Mouse (Mus musculus) E14TG2a.4 (cell line): ENCODE results near the gene Ifrd1.
"Not testable (repeated sequence)": the region's sequence is repeated elsewhere in the genome, so short reads cannot be mapped to it uniquely, and the experiment has no call there.

Source experiments
- H3K27me3 ChIP-seq: 2 replicates; pipeline ENCODE4 v1.6.1; 2014; ENCODE audit warnings: low read length, control low read depth; ENCODE audit not compliant: insufficient read depth
- H3K36me3 ChIP-seq: 2 replicates; pipeline ENCODE4 v1.6.1; 2014; ENCODE audit warnings: low read length, control low read depth; ENCODE audit not compliant: insufficient read depth
- H3K4me1 ChIP-seq: replicated peaks from 2 replicates; pipeline ENCODE4 v1.6.1; 2014; ENCODE audit warnings: low read depth, low read length, control low read depth
- H3K4me3 ChIP-seq: replicated peaks from 2 replicates; pipeline ENCODE4 v1.5.1; 2014; ENCODE audit warnings: mild to moderate bottlenecking, low read length
- H3K9me3 ChIP-seq: 2 replicates; pipeline ENCODE4 v1.6.1; 2014; ENCODE audit warnings: low read length, control low read depth
- CTCF ChIP-seq: conservative IDR thresholded peaks from 2 replicates; pipeline ENCODE4 v1.5.1; 2014; ENCODE audit warnings: low read length
- NANOG ChIP-seq: IDR thresholded peaks from 2 replicates; pipeline ENCODE4 v1.6.1; 2014; ENCODE audit warnings: borderline replicate concordance, low read length, mixed read lengths
- POU5F1 ChIP-seq: IDR thresholded peaks from 2 replicates; pipeline ENCODE4 v1.6.1; 2014; ENCODE audit warnings: low read length, borderline replicate concordance

Ifrd1 gene

DNA sequence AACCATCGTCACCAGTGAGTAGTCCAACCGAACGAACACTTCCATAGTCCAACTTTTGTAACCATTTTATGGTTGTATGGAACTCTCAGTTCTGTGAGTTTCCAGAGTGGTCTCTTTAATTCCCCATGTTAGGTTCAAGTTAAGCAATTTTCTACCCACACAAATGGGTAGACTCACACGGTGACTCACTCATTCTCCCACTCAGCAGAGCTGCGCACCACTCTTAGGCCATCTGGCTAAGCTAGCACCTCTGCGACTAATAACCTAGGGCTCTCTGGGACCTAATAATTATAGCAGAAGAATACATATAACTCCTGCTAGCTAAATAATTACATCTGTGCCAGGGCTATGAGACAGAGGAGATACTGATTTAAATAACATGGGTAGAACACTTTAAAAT lies 14.7 kb upstream of the Ifrd1 start:
- H3K36me3 ChIP-seq = no peaks in the 10 kb centered on the region
- H3K27me3 ChIP-seq = no peaks in the 10 kb centered on the region
- no peak overlapping the region for H3K4me3 ChIP-seq
- TF ChIP-seq NANOG = no peak
- TF ChIP-seq CTCF = no peak
- TF ChIP-seq POU5F1 = no peak
- peaks cover 16% of the 10 kb centered on the region for H3K4me1 ChIP-seq
- H3K9me3 ChIP-seq = no peaks in the 10 kb centered on the region

DNA sequence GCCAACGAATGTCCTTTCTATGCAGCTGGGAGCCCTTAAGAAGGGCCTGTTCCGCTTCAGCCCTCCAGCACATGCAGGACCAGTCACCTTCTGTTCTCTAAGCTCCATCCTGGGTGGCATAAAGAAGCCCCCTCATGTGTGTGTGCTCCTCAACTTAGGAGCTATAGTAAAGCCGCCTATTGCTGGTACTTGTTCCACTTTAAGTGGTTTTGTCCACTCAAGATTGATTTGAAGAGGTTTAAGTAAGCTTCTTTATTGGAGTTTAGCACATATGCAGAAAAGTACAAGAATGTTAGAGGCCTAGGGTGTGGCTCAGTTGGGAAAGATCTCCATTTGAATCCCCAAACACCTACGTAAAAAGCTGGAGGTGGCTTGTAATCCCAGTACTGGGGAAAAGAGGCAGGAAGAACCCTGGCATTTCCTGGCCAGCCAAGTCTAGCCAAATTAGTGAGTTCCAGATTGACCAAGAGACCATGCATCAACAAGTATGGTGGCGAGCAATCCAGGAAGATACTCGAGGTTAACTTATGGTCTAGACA lies 10.2 kb upstream of the Ifrd1 start:
- Histone ChIP-seq H3K36me3 (no peaks in the 10 kb centered on the region), H3K4me1 (peaks cover 23% of the 10 kb centered on the region), H3K27me3 (no peaks in the 10 kb centered on the region), H3K9me3 (no peaks in the 10 kb centered on the region), H3K4me3 (no peak overlapping the region)
- TF ChIP-seq NANOG (no peak), POU5F1 (no peak), CTCF (no peak)

DNA sequence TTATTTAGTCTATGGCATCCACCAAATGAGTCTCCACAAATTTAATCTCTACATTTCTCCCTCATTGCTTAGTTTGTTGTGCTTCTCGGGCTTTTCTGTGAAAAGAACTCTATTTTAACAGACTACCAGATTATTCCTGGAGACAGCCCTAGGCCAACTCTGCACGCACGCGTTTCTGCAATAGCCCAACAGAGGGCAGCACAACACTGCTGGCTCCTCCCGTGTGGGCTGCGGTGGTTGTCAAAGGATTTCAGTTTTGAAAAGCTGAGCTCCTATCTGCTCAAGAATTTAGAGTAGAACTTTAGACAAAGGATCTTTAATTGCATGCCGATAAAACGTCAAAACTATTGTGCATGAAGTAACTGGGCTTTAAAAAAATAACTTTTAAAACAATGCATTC lies 8.9 kb upstream of the Ifrd1 start:
- no peak overlapping the region for H3K4me3 ChIP-seq
- H3K9me3 ChIP-seq = no peaks in the 10 kb centered on the region
- no peaks in the 10 kb centered on the region for H3K36me3 ChIP-seq
- H3K4me1 ChIP-seq = peaks cover 24% of the 10 kb centered on the region
- no peaks in the 10 kb centered on the region for H3K27me3 ChIP-seq
- peak; percentile 96 for TF ChIP-seq CTCF
- no peak for TF ChIP-seq POU5F1
- TF ChIP-seq NANOG = no peak

DNA sequence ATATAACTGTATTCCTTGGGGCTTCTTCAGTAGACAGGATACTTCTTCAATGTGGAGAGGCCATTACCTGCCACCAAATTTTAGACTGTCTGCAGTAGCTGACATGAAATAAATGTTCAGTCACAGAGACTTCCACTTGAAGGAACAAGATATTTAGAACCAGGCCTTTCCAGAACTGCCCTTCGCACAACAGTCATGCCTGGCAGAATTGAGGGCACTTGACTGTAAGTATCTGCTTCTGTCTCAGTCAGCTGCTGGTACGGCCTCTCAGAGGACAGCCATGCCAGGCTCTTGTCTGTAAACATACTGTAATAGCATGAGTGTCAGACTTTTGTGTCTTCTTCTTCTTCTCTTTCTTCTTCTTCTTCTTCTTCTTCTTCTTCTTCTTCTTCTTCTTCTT lies 8.2 kb upstream of the Ifrd1 start:
- TF ChIP-seq CTCF (no peak), POU5F1 (no peak), NANOG (no peak)

DNA sequence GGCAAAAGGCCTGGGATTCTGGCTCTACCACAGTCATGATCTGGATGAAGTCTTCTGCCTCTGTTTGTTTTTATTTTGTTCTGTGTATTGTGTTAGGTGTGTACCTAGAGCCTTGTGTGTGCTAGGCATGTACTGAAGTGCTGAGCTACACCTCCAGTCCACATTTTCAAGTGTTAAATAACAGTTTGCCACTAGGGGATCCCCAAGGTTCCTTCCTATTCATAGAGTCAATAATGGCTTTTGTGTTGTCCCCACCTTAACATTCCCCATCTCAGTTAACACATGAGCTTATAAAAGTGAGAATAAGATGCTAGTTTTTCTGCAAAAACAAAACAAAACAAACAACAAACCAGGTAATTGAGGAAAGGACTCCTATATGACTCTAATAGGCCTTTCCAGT lies 7.7 kb upstream of the Ifrd1 start:
- Histone ChIP-seq H3K27me3 (no peaks in the 10 kb centered on the region), H3K4me1 (peaks cover 28% of the 10 kb centered on the region), H3K9me3 (no peaks in the 10 kb centered on the region), H3K36me3 (no peaks in the 10 kb centered on the region), H3K4me3 (no peak overlapping the region)
- TF ChIP-seq POU5F1 (no peak), CTCF (0 out of 2 replicates have a peak, but pooled peaks have one; percentile 5)

More for the DNA sequence above, 8.2 kb upstream of the Ifrd1 start:
- H3K4me1 ChIP-seq = peaks cover 28% of the 10 kb centered on the region
- H3K4me3 ChIP-seq = no peak overlapping the region
- H3K9me3 ChIP-seq = no peaks in the 10 kb centered on the region
- no peaks in the 10 kb centered on the region for H3K36me3 ChIP-seq
- H3K27me3 ChIP-seq = no peaks in the 10 kb centered on the region

DNA sequence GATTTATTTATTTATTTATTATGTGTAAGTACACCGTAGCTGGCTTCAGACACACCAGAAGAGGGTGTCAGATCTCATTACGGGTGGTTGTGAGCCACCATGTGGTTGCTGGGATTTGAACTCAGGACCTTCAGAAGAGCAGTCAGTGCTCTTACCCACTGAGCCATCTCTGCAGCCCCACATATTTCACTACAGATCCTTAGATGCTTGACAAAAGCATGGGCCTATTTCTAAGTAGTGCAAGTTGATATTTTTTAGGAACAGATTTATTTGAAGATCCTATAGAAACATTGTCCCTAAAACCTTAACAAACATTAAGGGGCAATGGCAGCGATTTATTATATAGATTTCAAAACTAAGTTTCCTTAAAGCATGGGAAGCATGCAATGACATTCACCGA lies 7.0 kb upstream of the Ifrd1 start:
- not testable (repeated sequence) for H3K36me3 ChIP-seq, H3K4me3 ChIP-seq, H3K27me3 ChIP-seq, H3K9me3 ChIP-seq
- H3K4me1 ChIP-seq = peaks cover 28% of the 10 kb centered on the region

DNA sequence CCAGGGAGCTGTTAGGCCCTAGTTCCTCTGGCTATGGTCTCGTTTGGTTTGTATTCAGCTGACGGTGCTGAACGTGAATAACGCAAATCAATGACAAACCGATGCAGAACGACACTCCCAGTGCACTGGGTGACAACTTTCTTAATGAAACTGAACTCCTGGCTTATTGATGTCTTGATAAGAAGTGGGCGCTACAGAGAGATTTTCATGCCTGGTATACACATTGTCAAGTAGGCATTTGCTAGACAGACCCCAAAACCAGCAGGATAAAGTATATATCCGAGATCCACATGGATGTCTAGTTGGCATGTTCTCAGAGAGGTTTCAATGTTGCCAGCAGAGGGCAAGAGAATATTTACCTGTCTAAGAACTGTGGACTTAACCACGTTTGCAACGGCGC lies 6.4 kb upstream of the Ifrd1 start:
- Histone ChIP-seq H3K4me1 (peaks cover 28% of the 10 kb centered on the region), H3K27me3 (no peaks in the 10 kb centered on the region), H3K36me3 (no peaks in the 10 kb centered on the region), H3K4me3 (no peak overlapping the region), H3K9me3 (no peaks in the 10 kb centered on the region)
- TF ChIP-seq POU5F1 (no peak), CTCF (no peak), NANOG (no peak)

DNA sequence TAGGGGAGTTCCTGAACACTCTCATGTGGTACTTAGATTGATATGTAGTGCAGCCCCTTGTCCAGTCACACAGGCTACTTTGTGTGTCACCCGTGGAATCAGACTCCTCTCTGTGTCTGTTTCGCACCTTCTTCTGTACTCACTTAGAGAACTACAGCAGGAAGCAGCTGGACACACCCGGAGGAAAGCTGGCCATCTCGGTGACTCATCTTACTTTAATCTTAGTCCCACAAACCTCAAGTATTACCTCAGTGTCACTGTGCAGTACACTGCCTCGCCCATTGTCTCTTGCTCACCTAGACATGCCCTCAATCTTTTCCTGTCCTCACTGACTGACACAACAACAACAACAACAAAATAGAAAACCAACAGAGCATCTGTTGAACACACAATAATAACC lies 4.9 kb upstream of the Ifrd1 start:
- no peaks in the 10 kb centered on the region for H3K36me3 ChIP-seq
- H3K4me3 ChIP-seq = no peak overlapping the region
- no peaks in the 10 kb centered on the region for H3K27me3 ChIP-seq
- H3K9me3 ChIP-seq = no peaks in the 10 kb centered on the region
- TF ChIP-seq CTCF (no peak), POU5F1 (no peak), NANOG (no peak)
- peaks cover 23% of the 10 kb centered on the region for H3K4me1 ChIP-seq

DNA sequence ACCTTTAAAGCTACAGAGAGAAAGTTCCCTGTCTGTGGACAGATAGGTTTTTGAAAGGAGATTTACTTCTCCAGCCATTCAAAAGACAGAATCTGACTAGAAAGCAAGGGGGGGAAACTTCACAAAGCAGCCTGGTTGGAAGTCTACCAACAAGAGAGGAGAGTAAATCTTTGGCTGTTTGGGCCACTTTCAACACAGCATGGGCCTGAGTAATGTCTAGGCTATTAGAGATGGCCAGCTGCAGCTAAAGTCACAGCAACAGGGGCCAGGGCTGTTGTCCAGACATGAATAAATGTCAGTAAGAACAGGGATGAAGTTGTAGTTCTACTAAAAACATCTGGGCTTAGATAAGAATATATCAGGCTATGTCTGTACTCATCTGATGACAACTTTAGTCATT lies 2.0 kb upstream of the Ifrd1 start:
- TF ChIP-seq CTCF (no peak), NANOG (no peak), POU5F1 (no peak)
- no peaks in the 10 kb centered on the region for H3K36me3 ChIP-seq
- H3K4me1 ChIP-seq = peaks cover 30% of the 10 kb centered on the region
- H3K27me3 ChIP-seq = no peaks in the 10 kb centered on the region
- H3K4me3 ChIP-seq = no peak overlapping the region
- H3K9me3 ChIP-seq = 0 out of 2 replicates have a peak, but pooled peaks cover 9% of the 10 kb centered on the region

DNA sequence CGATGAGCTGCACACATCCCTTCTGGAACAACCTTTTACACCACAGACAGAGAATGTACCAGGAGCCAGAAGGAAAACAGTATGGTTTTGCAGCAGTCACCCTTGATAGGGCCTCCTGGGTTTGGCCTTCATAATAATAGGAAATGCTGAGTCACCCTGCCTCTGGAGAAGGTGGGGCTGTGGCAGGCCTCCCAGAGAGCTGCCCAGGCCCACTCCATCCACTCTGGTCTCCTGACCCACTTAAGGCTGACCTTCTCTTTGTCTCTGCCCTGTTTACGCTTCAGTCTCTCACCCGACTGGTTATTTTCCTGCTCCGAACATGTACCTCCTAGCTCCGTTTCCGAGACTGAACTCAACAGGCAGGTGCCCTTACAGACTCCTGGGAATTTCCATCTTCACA lies 328 bp downstream of the Ifrd1 start:
- H3K4me3 ChIP-seq = no peak overlapping the region
- no peak for TF ChIP-seq CTCF
- no peak for TF ChIP-seq NANOG
- no peak for TF ChIP-seq POU5F1
- no peaks in the 10 kb centered on the region for H3K27me3 ChIP-seq
- H3K36me3 ChIP-seq = no peaks in the 10 kb centered on the region
- 0 out of 2 replicates have a peak, but pooled peaks cover 9% of the 10 kb centered on the region for H3K9me3 ChIP-seq
- H3K4me1 ChIP-seq = peaks cover 36% of the 10 kb centered on the region
